Mouse (Mus musculus) forebrain, embryonic 15.5 days (tissue): ENCODE data around the gene Scaper. TPM values are rescaled to one million over a fixed set of nuclear protein-coding genes. Genes with fewer than 3 reads are reported as not detected.

Experiments
- ATAC-seq: fragments of 200-750 bp; cut with Nextera tagmentation; replicated peaks from 2 replicates; pipeline ENCODE4 v1.8.0; 2017; ENCODE audit warnings: mild to moderate bottlenecking, moderate TSS enrichment, moderate library complexity
- H3K27ac ChIP-seq: fragments of 300-500 bp; sonication (generic); replicated peaks from 2 replicates; pipeline ENCODE4 v1.5.1; 2015; ENCODE audit warnings: mild to moderate bottlenecking, inconsistent platforms
- H3K27me3 ChIP-seq: fragments of 300-500 bp; sonication (generic); 2 replicates; pipeline ENCODE4 v1.6.1; 2015; ENCODE audit warnings: inconsistent platforms
- H3K36me3 ChIP-seq: fragments of 300-500 bp; sonication (generic); 2 replicates; pipeline ENCODE4 v1.6.1; 2015; ENCODE audit warnings: mild to moderate bottlenecking, inconsistent platforms
- H3K4me1 ChIP-seq: fragments of 300-500 bp; sonication (generic); 2 replicates; pipeline ENCODE4 v1.6.1; 2015; ENCODE audit warnings: inconsistent platforms
- H3K4me2 ChIP-seq: fragments of 300-500 bp; sonication (generic); replicated peaks from 2 replicates; pipeline ENCODE4 v1.6.1; 2015; ENCODE audit warnings: mild to moderate bottlenecking, inconsistent platforms
- H3K4me3 ChIP-seq: fragments of 300-500 bp; sonication (generic); 2 replicates; pipeline ENCODE4 v1.5.1; 2015; ENCODE audit warnings: mild to moderate bottlenecking, inconsistent platforms
- H3K9ac ChIP-seq: fragments of 300-500 bp; sonication (generic); replicated peaks from 2 replicates; pipeline ENCODE4 v1.6.1; 2015; ENCODE audit warnings: mild to moderate bottlenecking, inconsistent platforms
- H3K9me3 ChIP-seq: fragments of 300-500 bp; sonication (generic); 2 replicates; pipeline ENCODE4 v1.6.1; 2016; ENCODE audit warnings: inconsistent platforms
- WGBS: fragments of 180-500 bp; shearing (Covaris S2); methylation state at CpG from one replicate; pipeline ENCODE4 v1.1.7; 2015; ENCODE audit warnings: mixed read lengths; 5-methylcytosine and 5-hydroxymethylcytosine counted together
- polyA plus RNA-seq: library from polyadenylated mRNA; unstranded; fragments of >200 nt; fragmentation: Nextera tagmentation; extraction: Ambion mirVana; gene quantifications from 2 replicates; pipeline ENCODE4 v1.2.1, GENCODE M21; 2015

Scaper gene
- 31.9 and 34.6 TPM in 2 replicates for polyA plus RNA-seq

GRCm38 (mm10) chr9:55937664-55938617 is at the start of gene Scaper:
Scaper (minus strand) TSS chr9:55938119.
- Histone ChIP-seq H3K36me3 (no peaks in the 10 kb centered on the region), H3K4me2 (peak within 1 kb of the TSS; percentile 52), H3K9me3 (no peaks in the 10 kb centered on the region), H3K9ac (peak within 1 kb of the TSS; percentile 89), H3K27ac (peak within 1 kb of the TSS; percentile 73), H3K4me3 (peak within 1 kb of the TSS; percentile 77), H3K4me1 (peaks cover 15% of the 10 kb centered on the region), H3K27me3 (no peaks in the 10 kb centered on the region)
- under 1% methylated on average over 56 of the region's 60 CpGs for WGBS
- peak; percentile 98 for ATAC-seq

- H3K27ac ChIP-seq: no peak overlapping the region
- no peaks in the 10 kb centered on the region for H3K4me1 ChIP-seq
- 26% methylated on average over 1 of the region's 1 CpGs for WGBS
- no peak overlapping the region for H3K4me3 ChIP-seq
- H3K36me3 ChIP-seq: no peaks in the 10 kb centered on the region
- H3K9ac ChIP-seq: no peak overlapping the region
- ATAC-seq: no peak
- H3K27me3 ChIP-seq: no peaks in the 10 kb centered on the region
- no peak overlapping the region for H3K4me2 ChIP-seq
- no peaks in the 10 kb centered on the region for H3K9me3 ChIP-seq
These were observed 8.9 kb upstream of the Scaper start for GRCm38 (mm10) chr9:55946819-55947218.

- Histone ChIP-seq H3K4me3 (no peak overlapping the region), H3K27me3 (no peaks in the 10 kb centered on the region), H3K9ac (no peak overlapping the region), H3K4me2 (no peak overlapping the region), H3K9me3 (no peaks in the 10 kb centered on the region), H3K27ac (no peak overlapping the region), H3K4me1 (peaks cover 15% of the 10 kb centered on the region), H3K36me3 (no peaks in the 10 kb centered on the region)
- no peak for ATAC-seq
These were observed 3.4 kb upstream of the Scaper start for GRCm38 (mm10) chr9:55941356-55941755.

GRCm38 (mm10) chr9:55938618-55938985 is 683 bp upstream of the Scaper start:
- no peak overlapping the region for H3K27ac ChIP-seq
- peak; percentile 14; the same call in 1 of the 2 replicates for ATAC-seq
- peak overlapping the region; percentile 52 for H3K4me2 ChIP-seq
- peaks cover 15% of the 10 kb centered on the region for H3K4me1 ChIP-seq
- H3K36me3 ChIP-seq: no peaks in the 10 kb centered on the region
- H3K27me3 ChIP-seq: no peaks in the 10 kb centered on the region
- no peaks in the 10 kb centered on the region for H3K9me3 ChIP-seq
- H3K4me3 ChIP-seq: peak overlapping the region; percentile 77
- H3K9ac ChIP-seq: peak overlapping the region; percentile 89
- WGBS: 55% methylated on average over 6 of the region's 6 CpGs

GRCm38 (mm10) chr9:55937224-55937663 is 675 bp downstream of the Scaper start:
- Histone ChIP-seq H3K4me2 (peak overlapping the region; percentile 52), H3K4me1 (peaks cover 15% of the 10 kb centered on the region), H3K9ac (peak overlapping the region; percentile 89), H3K9me3 (no peaks in the 10 kb centered on the region), H3K36me3 (no peaks in the 10 kb centered on the region), H3K4me3 (peak overlapping the region; percentile 77), H3K27me3 (no peaks in the 10 kb centered on the region), H3K27ac (peak overlapping the region; percentile 73)
- ATAC-seq: peak; percentile 17; the same call in 1 of the 2 replicates
- WGBS: 39% methylated on average over 5 of the region's 5 CpGs

- 74% methylated on average over 1 of the region's 1 CpGs for WGBS
- Histone ChIP-seq H3K9ac (no peak overlapping the region), H3K4me3 (no peak overlapping the region), H3K9me3 (no peaks in the 10 kb centered on the region), H3K27me3 (no peaks in the 10 kb centered on the region), H3K27ac (no peak overlapping the region), H3K4me1 (peaks cover 9% of the 10 kb centered on the region), H3K4me2 (no peak overlapping the region), H3K36me3 (no peaks in the 10 kb centered on the region)
- ATAC-seq: no peak
These were observed 5.4 kb downstream of the Scaper start for GRCm38 (mm10) chr9:55932482-55932881.

- Histone ChIP-seq H3K4me1 (no peaks in the 10 kb centered on the region), H3K9ac (no peak overlapping the region), H3K4me3 (no peak overlapping the region), H3K9me3 (no peaks in the 10 kb centered on the region), H3K27me3 (no peaks in the 10 kb centered on the region), H3K4me2 (no peak overlapping the region), H3K36me3 (0 out of 2 replicates have a peak, but pooled peaks cover 4% of the 10 kb centered on the region), H3K27ac (no peak overlapping the region)
- WGBS: 67% methylated on average over 3 of the region's 3 CpGs
- ATAC-seq: peak; percentile 32; the same call in 1 of the 2 replicates
These were observed 19.3 kb downstream of the Scaper start for GRCm38 (mm10) chr9:55918579-55918978.

GRCm38 (mm10) chr9:55916751-55917150 is 21.2 kb downstream of the Scaper start:
- Histone ChIP-seq H3K9ac (no peak overlapping the region), H3K4me3 (no peak overlapping the region), H3K4me2 (no peak overlapping the region), H3K27me3 (no peaks in the 10 kb centered on the region), H3K4me1 (no peaks in the 10 kb centered on the region), H3K9me3 (no peaks in the 10 kb centered on the region), H3K27ac (no peak overlapping the region), H3K36me3 (0 out of 2 replicates have a peak, but pooled peaks cover 4% of the 10 kb centered on the region)
- no peak for ATAC-seq

- Histone ChIP-seq H3K36me3 (peaks cover 13% of the 10 kb centered on the region; the same call in 1 of the 2 replicates), H3K4me1 (no peaks in the 10 kb centered on the region), H3K4me2 (no peak overlapping the region), H3K9ac (no peak overlapping the region), H3K9me3 (no peaks in the 10 kb centered on the region), H3K27ac (no peak overlapping the region), H3K4me3 (no peak overlapping the region), H3K27me3 (no peaks in the 10 kb centered on the region)
- WGBS: 33% methylated on average over 2 of the region's 2 CpGs
- no peak for ATAC-seq
These were observed 26.4 kb downstream of the Scaper start for GRCm38 (mm10) chr9:55911481-55911880.

GRCm38 (mm10) chr9:55902964-55903363 is 35.0 kb downstream of the Scaper start:
- Histone ChIP-seq H3K36me3 (no peaks in the 10 kb centered on the region), H3K4me1 (peaks cover 7% of the 10 kb centered on the region), H3K4me3 (no peak overlapping the region), H3K9me3 (no peaks in the 10 kb centered on the region), H3K4me2 (no peak overlapping the region), H3K27ac (no peak overlapping the region), H3K27me3 (no peaks in the 10 kb centered on the region), H3K9ac (no peak overlapping the region)
- WGBS: 48% methylated on average over 2 of the region's 2 CpGs
- no peak for ATAC-seq

GRCm38 (mm10) chr9:55901588-55901987 is 36.3 kb downstream of the Scaper start:
- H3K4me1 ChIP-seq: peaks cover 7% of the 10 kb centered on the region
- H3K27ac ChIP-seq: no peak overlapping the region
- no peak overlapping the region for H3K4me3 ChIP-seq
- no peak overlapping the region for H3K9ac ChIP-seq
- H3K9me3 ChIP-seq: no peaks in the 10 kb centered on the region
- H3K36me3 ChIP-seq: no peaks in the 10 kb centered on the region
- WGBS: 77% methylated on average over 3 of the region's 3 CpGs
- no peak overlapping the region for H3K4me2 ChIP-seq
- no peaks in the 10 kb centered on the region for H3K27me3 ChIP-seq
- no peak for ATAC-seq

- Histone ChIP-seq H3K4me2 (no peak overlapping the region), H3K9me3 (no peaks in the 10 kb centered on the region), H3K4me3 (no peak overlapping the region), H3K4me1 (peaks cover 7% of the 10 kb centered on the region), H3K27ac (no peak overlapping the region), H3K27me3 (no peaks in the 10 kb centered on the region), H3K36me3 (no peaks in the 10 kb centered on the region), H3K9ac (no peak overlapping the region)
- no peak for ATAC-seq
- WGBS: 66% methylated on average over 4 of the region's 4 CpGs
These were observed 37.4 kb downstream of the Scaper start for GRCm38 (mm10) chr9:55900531-55900930.
